Comparison of ENCODE assay signal across 21 mouse cellular contexts in genomic region chr7:142382567-142382966, GRCm38 (mm10). TPM values are rescaled to one million over a fixed set of nuclear protein-coding genes. Genes with fewer than 3 reads are reported as not detected.
DNase-seq lines count a peak whose midpoint lies in the region; ATAC-seq and TF ChIP-seq lines count a peak whose summit lies in the region.
"Had no signal": no experiment of that assay in that cellular context is flagged by ENCODE, and none has a peak within 500 bp of the region (broad histone marks: within the 10 kb centered on the region; RNA-seq: fewer than 3 reads in every experiment).

Gene Gm49369 (minus strand): TSS chr7:142382667.

- no peak within 1 kb of the TSS for H3K4me3 ChIP-seq in heart, embryonic 11.5 days (ENCODE audit: low read depth, low read length)
- no peak within 1 kb of the TSS for H3K4me3 ChIP-seq in spleen, adult 2 months (ENCODE audit: extremely low read depth, insufficient read depth, insufficient read length)
- no peak within 1 kb of the TSS for H3K4me3 ChIP-seq in forebrain, embryonic 15.5 days
- H3K4me3 ChIP-seq: limb, embryonic 13.5 days; lung, embryonic 15.5 days; midbrain, embryonic 15.5 days had no signal

- DNase-seq in heart, adult 11 months = peak; percentile 87
- DNase-seq in spleen, adult 2 months (ENCODE audit: low read depth in 1 of 2, low spot score in 2 of 2) = no peak
- no peak for DNase-seq in spleen, adult 18-20 months
- DNase-seq in testis, postnatal 10 days (ENCODE audit: low spot score) = no peak
- DNase-seq: adrenal gland, postnatal 14 days; cerebellum, adult 2 months; kidney, adult 8-10 months; kidney, postnatal 36 days; layer of hippocampus, adult 9-11 months; thymus, postnatal 4 days had no signal

- H3K9ac ChIP-seq in heart, embryonic 11.5 days (ENCODE audit: low read depth, low read length) = no peak within 1 kb of the TSS
- H3K9ac ChIP-seq in forebrain, embryonic 15.5 days (replicated peaks) = no peak within 1 kb of the TSS
- H3K9ac ChIP-seq: limb, embryonic 13.5 days; lung, embryonic 15.5 days; midbrain, embryonic 15.5 days had no signal

- H3K27me3 ChIP-seq in heart, embryonic 11.5 days (ENCODE audit: control insufficient read depth, insufficient read depth, low read length) = no peaks in the 10 kb centered on the region
- no peaks in the 10 kb centered on the region for H3K27me3 ChIP-seq in spleen, adult 2 months (ENCODE audit: control insufficient read depth, insufficient read depth, low read length)
- no peaks in the 10 kb centered on the region for H3K27me3 ChIP-seq in forebrain, embryonic 15.5 days
- H3K27me3 ChIP-seq: limb, embryonic 13.5 days; lung, embryonic 15.5 days; midbrain, embryonic 15.5 days had no signal

- peaks cover 23% of the 10 kb centered on the region for H3K4me1 ChIP-seq in heart, embryonic 11.5 days (ENCODE audit: control insufficient read depth, insufficient read depth, low read length)
- H3K4me1 ChIP-seq in spleen, adult 2 months (ENCODE audit: control insufficient read depth, insufficient read depth, insufficient read length) = peaks cover 15% of the 10 kb centered on the region; the same call in 1 of the 2 replicates
- peaks cover 15% of the 10 kb centered on the region for H3K4me1 ChIP-seq in forebrain, embryonic 15.5 days

- no peak for TF ChIP-seq POLR2A in spleen, adult 2 months (IDR thresholded peaks at IDR 0.05; ENCODE audit: low read depth, low read length)

- peaks cover 59% of the 10 kb centered on the region for H3K36me3 ChIP-seq in heart, embryonic 11.5 days (ENCODE audit: control insufficient read depth, insufficient read depth, low read length)
- peaks cover 53% of the 10 kb centered on the region for H3K36me3 ChIP-seq in spleen, adult 2 months (ENCODE audit: control insufficient read depth, insufficient read depth, low read length)
- H3K36me3 ChIP-seq in forebrain, embryonic 15.5 days = peaks cover 70% of the 10 kb centered on the region

- TF ChIP-seq CTCF in spleen, adult 2 months (IDR thresholded peaks at IDR 0.05; ENCODE audit: extremely low read depth, insufficient read depth, insufficient read length, insufficient replicate concordance) = no peak

- H3K27ac ChIP-seq in heart, embryonic 11.5 days (ENCODE audit: low read depth, low read length) = no peak within 1 kb of the TSS
- H3K27ac ChIP-seq in spleen, adult 2 months (ENCODE audit: insufficient read depth, low read length) = peak within 1 kb of the TSS; percentile 75
- no peak within 1 kb of the TSS for H3K27ac ChIP-seq in forebrain, embryonic 15.5 days (replicated peaks)
- H3K27ac ChIP-seq: limb, embryonic 13.5 days; lung, embryonic 15.5 days; midbrain, embryonic 15.5 days had no signal

- no peaks in the 10 kb centered on the region for H3K9me3 ChIP-seq in heart, embryonic 11.5 days (replicated peaks; ENCODE audit: control insufficient read depth, low read length)
- H3K9me3 ChIP-seq in forebrain, embryonic 15.5 days = no peaks in the 10 kb centered on the region
- H3K9me3 ChIP-seq: limb, embryonic 13.5 days; lung, embryonic 15.5 days; midbrain, embryonic 15.5 days had no signal

- WGBS in heart, embryonic 11.5 days (ENCODE audit: insufficient replicate concordance) = 98% methylated on average over 5 of the region's 5 CpGs
- WGBS in spleen, adult 2 months = 98% methylated on average over 5 of the region's 5 CpGs
- 100% methylated on average over 5 of the region's 5 CpGs for WGBS in forebrain, embryonic 15.5 days

- ATAC-seq in heart, embryonic 11.5 days (replicated peaks; ENCODE audit: insufficient number of reproducible peaks, low FRiP score, low TSS enrichment) = no peak
- no peak for ATAC-seq in common myeloid progenitor, adult 5-6 weeks (replicated peaks; ENCODE audit: low read depth, poor library complexity, severe bottlenecking)
- ATAC-seq in neutrophil, adult 5-6 weeks (ENCODE audit: extremely low read depth, insufficient number of reproducible peaks, low FRiP score, poor library complexity, severe bottlenecking) = no peak
- no peak for ATAC-seq in forebrain, embryonic 15.5 days (replicated peaks)
- ATAC-seq: forebrain, embryonic 16.5 days; inflammation-experienced regulatory T-cells, adult 6 months; midbrain, embryonic 15.5 days had no signal

- no peak within 1 kb of the TSS for H3K4me2 ChIP-seq in heart, embryonic 11.5 days
- no peak within 1 kb of the TSS for H3K4me2 ChIP-seq in forebrain, embryonic 15.5 days (replicated peaks)
- H3K4me2 ChIP-seq: limb, embryonic 13.5 days; lung, embryonic 15.5 days; midbrain, embryonic 15.5 days had no signal

RNA-seq across cellular contexts. Expression of gene Gm49369, which starts in this region (rescaled TPM):
- 1.9 TPM in 1 of 2 replicates, not detected in the other for polyA plus RNA-seq in heart, embryonic 11.5 days (2014; fragmentation: Nextera tagmentation; extraction: Ambion mirVana)
- 0.21 TPM in 1 of 2 replicates, not detected in the other for polyA plus RNA-seq in spleen, adult 2 months (2012; rRNA removed)
- total RNA-seq in common myeloid progenitor, adult 5-6 weeks (2017) = 12.4 and 58.4 TPM in 2 replicates
- total RNA-seq in neutrophil, adult 5-6 weeks (2017) = 494 and 495 TPM in 2 replicates
- 1.0 and 3.0 TPM in 2 replicates for polyA plus RNA-seq in forebrain, embryonic 15.5 days (2015; fragmentation: Nextera tagmentation; extraction: Ambion mirVana)
- polyA plus RNA-seq: forebrain, embryonic 16.5 days; hindbrain, embryonic 11.5 days; limb, embryonic 13.5 days; neural tube, embryonic 11.5 days had no signal
